Mouse (Mus musculus) forebrain, embryonic 11.5 days (tissue): Measurements from ENCODE around the gene Uncx. TPM values are rescaled to one million over a fixed set of nuclear protein-coding genes. Genes with fewer than 3 reads are reported as not detected.

Experiments
- ATAC-seq: fragments of 200-750 bp; cut with Nextera tagmentation; replicated peaks from 2 replicates; pipeline ENCODE4 v1.8.0; 2017; ENCODE audit warnings: moderate TSS enrichment; ENCODE audit not compliant: low FRiP score
- DNase-seq: peaks from one replicate; pipeline ENCODE4 v3.0.0-alpha.2; 2017; ENCODE audit warnings: low spot score
- H3K27ac ChIP-seq: fragments of 300-500 bp; sonication (generic); 2 replicates; pipeline ENCODE4 v1.5.1; 2014; ENCODE audit warnings: low read depth, low read length
- H3K27me3 ChIP-seq: fragments of 300-500 bp; sonication (generic); 2 replicates; pipeline ENCODE4 v1.6.1; 2014; ENCODE audit warnings: mild to moderate bottlenecking, low read length, mixed read lengths; ENCODE audit not compliant: control insufficient read depth, insufficient read depth
- H3K36me3 ChIP-seq: fragments of 300-500 bp; sonication (generic); 2 replicates; pipeline ENCODE4 v1.6.1; 2014; ENCODE audit warnings: mild to moderate bottlenecking, low read length, moderate library complexity, mixed read lengths; ENCODE audit not compliant: control insufficient read depth, insufficient read depth
- H3K4me1 ChIP-seq: fragments of 300-500 bp; sonication (generic); replicated peaks from 2 replicates; pipeline ENCODE4 v1.6.1; 2014; ENCODE audit warnings: low read length, mixed read lengths; ENCODE audit not compliant: control insufficient read depth, insufficient read depth
- H3K4me2 ChIP-seq: fragments of 300-500 bp; sonication (generic); 2 replicates; pipeline ENCODE4 v1.6.1; 2014; ENCODE audit warnings: low read depth, mild to moderate bottlenecking, low read length, moderate library complexity, mixed read lengths; ENCODE audit not compliant: severe bottlenecking
- H3K4me3 ChIP-seq: fragments of 300-500 bp; sonication (generic); 2 replicates; pipeline ENCODE4 v1.5.1; 2014; ENCODE audit warnings: low read depth, low read length
- H3K9ac ChIP-seq: fragments of 300-500 bp; sonication (generic); 2 replicates; pipeline ENCODE4 v1.6.1; 2014; ENCODE audit warnings: low read length
- H3K9me3 ChIP-seq: fragments of 300-500 bp; sonication (generic); 2 replicates; pipeline ENCODE4 v1.6.1; 2016; ENCODE audit warnings: low read length, mixed read lengths; ENCODE audit not compliant: control insufficient read depth
- WGBS: fragments of 180-500 bp; shearing (Covaris S2); extraction: QIAGEN DNeasy Blood & Tissue Kit; methylation state at CpG from one replicate; pipeline ENCODE4 v1.1.7; 2014; 5-methylcytosine and 5-hydroxymethylcytosine counted together
- polyA plus RNA-seq: library from polyadenylated mRNA; unstranded; fragments of >200 nt; fragmentation: Nextera tagmentation; extraction: Ambion mirVana; gene quantifications from 2 replicates; pipeline ENCODE4 v1.2.1, GENCODE M21; 2014

The Uncx gene
- polyA plus RNA-seq, result 27.3 and 28.2 TPM in 2 replicates

DNA sequence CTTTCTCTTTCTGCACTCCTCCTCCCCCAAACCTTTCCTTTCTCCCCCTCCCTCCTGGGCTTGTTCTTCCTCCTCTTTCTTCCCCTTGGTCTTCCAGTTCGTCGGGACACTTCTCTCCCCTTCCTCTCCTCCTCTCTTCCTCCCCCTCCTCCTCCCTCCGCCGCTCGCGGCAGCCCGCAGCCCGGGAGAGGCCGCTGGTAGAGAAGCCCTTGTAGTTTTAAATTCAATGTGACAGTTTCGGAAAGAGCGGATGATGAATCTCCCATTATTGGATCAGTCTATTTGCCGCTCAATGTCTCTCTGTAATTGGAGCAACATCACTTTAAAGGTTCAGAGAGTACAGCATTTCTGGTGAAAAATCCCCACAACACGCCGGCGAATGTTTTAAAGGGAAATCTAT is at the start of gene Uncx:
Uncx (plus strand) TSS at position 281 of the 400 bp plus-strand sequence.
- Histone ChIP-seq H3K4me3 (peak within 1 kb of the TSS; percentile 34), H3K27me3 (peaks cover 86% of the 10 kb centered on the region), H3K36me3 (no peaks in the 10 kb centered on the region), H3K9me3 (no peaks in the 10 kb centered on the region), H3K4me1 (peaks cover 17% of the 10 kb centered on the region), H3K4me2 (peak within 1 kb of the TSS; percentile 42), H3K9ac (peak within 1 kb of the TSS; percentile 51), H3K27ac (peak within 1 kb of the TSS; percentile 31)
- DNase-seq (peak; percentile 60), ATAC-seq (no peak)
- 1% methylated on average over 15 of the region's 15 CpGs for WGBS

DNA sequence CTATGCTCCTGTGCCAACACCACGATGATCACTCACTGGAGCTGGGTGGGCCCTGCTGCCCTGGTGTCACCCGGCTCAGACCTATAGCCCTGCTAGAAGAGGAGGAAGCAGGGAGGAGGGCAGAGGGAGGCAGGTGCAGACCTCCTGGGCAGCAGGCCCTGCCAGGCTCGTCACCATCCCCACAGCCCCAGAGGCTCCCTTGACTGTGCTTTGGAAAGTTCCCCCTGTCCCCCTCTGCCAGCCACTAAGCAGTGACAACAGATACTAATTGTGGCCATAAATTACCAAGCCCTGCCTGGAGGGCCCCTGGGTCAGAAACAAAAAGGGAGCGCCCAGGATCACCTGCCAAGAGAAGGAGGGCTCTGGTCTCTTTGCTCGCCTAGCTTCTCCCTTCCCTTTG is 49.6 kb upstream of the Uncx start:
- H3K36me3 ChIP-seq, result no peaks in the 10 kb centered on the region
- H3K27ac ChIP-seq, result no peak overlapping the region
- no peaks in the 10 kb centered on the region for H3K4me1 ChIP-seq
- no peak for ATAC-seq
- no peaks in the 10 kb centered on the region for H3K27me3 ChIP-seq
- H3K4me3 ChIP-seq, result no peak overlapping the region
- no peak overlapping the region for H3K9ac ChIP-seq
- H3K4me2 ChIP-seq, result no peak overlapping the region
- no peaks in the 10 kb centered on the region for H3K9me3 ChIP-seq
- DNase-seq, result no peak
- WGBS, result 69% methylated on average over 5 of the region's 5 CpGs

DNA sequence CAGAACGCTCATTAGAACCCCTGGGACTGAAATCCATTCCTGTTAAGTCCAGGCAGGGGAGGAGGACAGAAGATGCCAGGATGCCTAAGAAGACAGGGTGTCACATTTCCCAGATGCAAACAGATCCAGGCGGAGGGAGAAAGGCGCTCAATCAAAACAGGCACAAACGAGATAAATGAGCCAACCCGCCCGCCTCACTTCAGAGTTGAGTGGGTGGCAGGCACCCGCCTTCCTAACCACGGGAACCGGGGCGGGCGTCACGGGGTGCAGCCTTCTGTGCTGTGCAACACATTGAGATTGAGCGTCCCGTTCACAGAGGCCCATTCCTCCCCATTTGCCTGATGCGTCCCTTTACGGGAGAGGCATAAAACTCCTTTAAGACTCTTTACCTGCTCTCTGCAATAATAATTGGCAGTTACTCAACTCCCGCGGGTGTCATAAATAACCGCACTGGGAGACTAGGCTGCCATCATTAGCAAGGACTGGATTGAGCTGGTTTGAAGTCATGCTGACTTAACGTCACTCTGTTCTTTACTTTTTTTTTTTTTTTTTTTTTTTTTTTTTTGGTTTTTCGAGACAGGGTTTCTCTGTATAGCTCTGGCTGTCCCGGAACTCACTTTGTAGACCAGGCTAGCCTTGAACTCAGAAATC is 48.1 kb upstream of the Uncx start:
- WGBS, result 72% methylated on average over 22 of the region's 22 CpGs
- Histone ChIP-seq H3K9ac (no peak overlapping the region), H3K4me2 (no peak overlapping the region), H3K4me3 (no peak overlapping the region), H3K36me3 (no peaks in the 10 kb centered on the region), H3K4me1 (no peaks in the 10 kb centered on the region), H3K27ac (no peak overlapping the region), H3K27me3 (no peaks in the 10 kb centered on the region), H3K9me3 (no peaks in the 10 kb centered on the region)
- DNase-seq (no peak), ATAC-seq (no peak)

DNA sequence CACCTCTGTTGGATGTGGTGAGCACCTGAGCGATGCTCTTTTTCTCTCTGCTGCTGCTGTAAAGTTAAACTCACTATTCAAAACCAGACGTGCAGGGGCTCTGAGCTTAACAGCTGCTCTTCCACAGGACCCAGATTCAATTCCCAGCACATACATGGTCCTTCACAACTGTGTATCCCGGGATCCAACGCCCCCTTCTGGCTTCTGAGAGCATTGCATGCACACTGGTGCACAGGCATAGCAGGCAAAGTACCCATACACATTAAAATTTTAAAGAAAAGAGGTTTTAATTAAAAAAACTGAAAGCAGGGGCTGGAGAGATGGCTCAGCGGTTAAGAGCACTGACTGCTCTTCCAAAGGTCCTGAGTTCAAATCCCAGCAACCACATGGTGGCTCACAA is 46.4 kb upstream of the Uncx start:
- WGBS, result 56% methylated on average over 5 of the region's 5 CpGs
- no peak overlapping the region for H3K4me3 ChIP-seq
- H3K27me3 ChIP-seq, result no peaks in the 10 kb centered on the region
- no peak overlapping the region for H3K27ac ChIP-seq
- H3K9me3 ChIP-seq, result no peaks in the 10 kb centered on the region
- no peaks in the 10 kb centered on the region for H3K4me1 ChIP-seq
- no peak overlapping the region for H3K9ac ChIP-seq
- no peak overlapping the region for H3K4me2 ChIP-seq
- ATAC-seq, result no peak
- no peaks in the 10 kb centered on the region for H3K36me3 ChIP-seq
- no peak for DNase-seq

DNA sequence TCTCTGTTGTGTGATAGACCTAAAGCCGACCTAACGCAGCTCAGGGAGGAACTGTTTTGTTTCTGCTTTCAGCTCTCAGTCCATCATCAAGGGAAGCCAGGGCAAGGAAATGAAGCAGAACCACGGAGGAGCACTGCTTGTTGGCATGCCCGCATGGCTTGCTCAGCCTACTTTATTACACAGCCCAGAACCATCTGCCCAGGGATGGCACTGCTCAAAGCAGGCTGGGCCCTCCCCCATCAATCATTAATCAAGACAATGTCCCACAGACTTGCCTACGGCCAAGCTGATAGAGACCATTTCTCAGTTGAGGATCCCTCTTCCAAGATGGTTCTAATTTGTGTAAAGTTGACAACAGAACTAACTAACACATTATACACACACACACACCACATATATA is 44.5 kb upstream of the Uncx start:
- no peak for DNase-seq
- no peak overlapping the region for H3K4me3 ChIP-seq
- no peak for ATAC-seq
- no peaks in the 10 kb centered on the region for H3K9me3 ChIP-seq
- H3K27me3 ChIP-seq, result no peaks in the 10 kb centered on the region
- WGBS, result 80% methylated on average over 5 of the region's 5 CpGs
- no peak overlapping the region for H3K4me2 ChIP-seq
- H3K4me1 ChIP-seq, result no peaks in the 10 kb centered on the region
- H3K27ac ChIP-seq, result no peak overlapping the region
- no peaks in the 10 kb centered on the region for H3K36me3 ChIP-seq
- H3K9ac ChIP-seq, result no peak overlapping the region

DNA sequence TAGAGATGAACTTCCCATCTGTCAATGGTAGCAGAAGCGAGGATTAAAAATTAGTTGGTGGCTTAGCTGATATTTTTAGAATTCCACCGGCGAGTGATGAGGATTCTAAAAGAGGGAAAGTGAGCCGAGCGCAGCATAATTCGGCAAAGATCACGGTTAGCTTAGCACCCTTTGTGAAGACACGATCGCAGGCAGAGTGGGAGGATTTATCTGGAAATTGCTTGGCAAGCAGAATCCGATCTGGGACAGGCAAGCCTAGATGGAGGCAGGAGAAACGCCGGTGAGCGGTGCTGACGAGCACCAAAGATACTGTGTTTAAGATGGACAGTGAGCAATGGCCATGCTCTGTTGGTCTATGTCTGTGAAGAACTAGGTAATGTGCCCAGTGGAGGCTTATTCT is 41.0 kb upstream of the Uncx start:
- H3K4me3 ChIP-seq, result no peak overlapping the region
- H3K27me3 ChIP-seq, result no peaks in the 10 kb centered on the region
- H3K9me3 ChIP-seq, result no peaks in the 10 kb centered on the region
- H3K4me1 ChIP-seq, result no peaks in the 10 kb centered on the region
- ATAC-seq (no peak), DNase-seq (no peak)
- WGBS, result 88% methylated on average over 14 of the region's 14 CpGs
- H3K27ac ChIP-seq, result no peak overlapping the region
- no peak overlapping the region for H3K4me2 ChIP-seq
- H3K36me3 ChIP-seq, result no peaks in the 10 kb centered on the region
- no peak overlapping the region for H3K9ac ChIP-seq

DNA sequence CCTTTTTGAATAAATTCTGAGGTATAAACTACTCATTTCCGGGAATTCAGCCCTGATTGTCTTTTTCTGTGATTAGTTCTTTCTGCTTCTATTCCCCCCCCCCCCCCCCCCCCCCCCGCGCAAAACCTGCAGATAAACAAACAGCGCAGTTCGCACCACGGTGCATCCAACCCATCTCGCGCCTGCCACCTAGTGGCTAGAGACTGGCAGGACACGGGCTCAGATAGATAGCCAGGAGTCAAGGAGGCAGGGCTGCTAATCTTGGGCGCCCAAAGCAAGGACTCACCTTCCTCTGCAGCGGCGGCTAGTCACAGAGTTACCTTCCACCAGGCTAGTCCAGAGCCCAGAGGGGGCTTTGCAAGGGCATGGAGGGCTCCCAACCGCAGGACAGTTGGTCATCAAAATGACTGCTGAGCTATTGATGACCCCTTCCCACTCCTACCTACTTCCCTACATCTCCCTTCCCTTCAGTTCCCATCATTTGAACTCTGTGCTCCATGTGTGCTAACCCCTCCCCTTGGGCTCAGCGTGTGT is 38.2 kb upstream of the Uncx start:
- H3K27me3 ChIP-seq, result no peaks in the 10 kb centered on the region
- WGBS, result 12% methylated on average over 12 of the region's 14 CpGs
- H3K36me3 ChIP-seq, result no peaks in the 10 kb centered on the region
- ATAC-seq (peak; percentile 39; the same call in 1 of the 2 replicates), DNase-seq (peak; percentile 86)
- no peak overlapping the region for H3K4me3 ChIP-seq
- no peaks in the 10 kb centered on the region for H3K4me1 ChIP-seq
- no peak overlapping the region for H3K27ac ChIP-seq
- no peak overlapping the region for H3K4me2 ChIP-seq
- no peaks in the 10 kb centered on the region for H3K9me3 ChIP-seq
- no peak overlapping the region for H3K9ac ChIP-seq

DNA sequence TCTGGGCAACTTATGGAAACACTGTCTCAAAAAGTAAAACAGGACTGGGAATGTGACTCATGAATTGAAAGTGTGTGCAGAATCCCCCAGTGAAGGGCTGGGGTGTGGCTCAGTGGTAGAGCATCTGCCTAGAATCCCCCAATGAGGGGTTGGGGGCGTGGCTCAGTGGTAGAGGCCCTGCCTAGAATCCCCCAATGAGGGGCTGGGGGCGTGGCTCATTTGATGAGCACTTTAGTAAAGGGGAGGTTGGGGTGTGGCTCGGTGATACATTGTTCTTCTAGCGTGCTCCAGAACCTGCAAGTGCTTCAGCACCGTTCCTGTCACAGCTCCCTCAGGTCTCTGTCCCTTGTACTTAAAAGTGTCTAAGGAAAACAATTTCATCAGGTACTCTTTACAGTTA is 37.1 kb upstream of the Uncx start:
- 27% methylated on average over 5 of the region's 5 CpGs for WGBS
- Histone ChIP-seq H3K4me2 (no peak overlapping the region), H3K4me3 (no peak overlapping the region), H3K9me3 (no peaks in the 10 kb centered on the region), H3K27ac (no peak overlapping the region), H3K36me3 (no peaks in the 10 kb centered on the region), H3K9ac (no peak overlapping the region), H3K27me3 (no peaks in the 10 kb centered on the region), H3K4me1 (0 out of 2 replicates have a peak, but pooled peaks cover 1% of the 10 kb centered on the region)
- ATAC-seq (no peak), DNase-seq (no peak)
